Mouse (Mus musculus): ENCODE data around the gene Gm2075.
"Not testable (repeated sequence)": the region's sequence is repeated elsewhere in the genome, so short reads cannot be mapped to it uniquely, and the experiment has no call there.

Gm2075 gene

DNA sequence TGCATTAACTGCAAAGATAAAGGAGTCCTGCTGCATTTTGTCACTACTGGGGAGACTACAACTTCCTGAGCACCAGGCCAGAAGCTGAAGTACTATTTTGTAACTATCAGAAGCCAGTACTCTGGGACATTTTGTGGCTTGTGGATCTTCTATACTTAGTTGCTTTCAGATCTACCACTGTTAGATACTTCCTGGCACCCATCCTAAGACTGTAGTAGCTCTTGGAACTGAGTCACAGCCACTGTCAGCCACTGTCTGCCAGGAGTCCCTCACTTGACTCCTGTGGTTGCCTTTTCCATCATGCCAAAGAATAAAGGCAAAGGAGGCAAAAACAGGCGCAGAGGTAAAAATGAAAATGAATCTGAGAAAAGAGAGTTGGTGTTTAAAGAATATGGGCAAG is at the start of gene Gm2075:
TSS of gene Gm2075 (plus strand) at position 301 of the 400 bp plus-strand sequence.
- in situ Hi-C loops (cut with MboI; ENCODE audit: low pct_unique_long_range_greater_than_20kb in 1 of 2, low sequenced_read_pairs in 2 of 2, unreplicated experiment in 1 of 2): not testable (repeated sequence)

DNA sequence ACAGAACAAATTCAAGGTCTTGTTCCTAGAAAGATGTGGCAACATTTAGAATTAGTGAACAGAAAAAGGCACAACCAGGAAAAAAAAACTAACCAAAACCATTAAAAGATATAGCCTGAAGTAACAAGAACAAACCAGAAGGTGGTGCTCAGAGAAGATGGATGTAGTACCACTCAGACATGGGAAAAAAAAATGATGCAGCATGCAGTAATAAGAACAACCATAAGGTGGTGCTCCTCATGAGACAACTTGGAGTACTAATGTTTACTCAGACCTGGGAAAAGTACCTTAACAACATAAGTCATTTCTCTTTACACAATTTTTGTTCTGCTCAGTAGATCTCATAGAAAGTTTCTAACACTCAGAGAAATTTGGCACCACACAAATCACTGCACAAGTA is 27.6 kb upstream of the Gm2075 start:
- in situ Hi-C loops (cut with MboI; ENCODE audit: low pct_unique_long_range_greater_than_20kb in 1 of 2, low sequenced_read_pairs in 2 of 2, unreplicated experiment in 1 of 2): not testable (repeated sequence)

DNA sequence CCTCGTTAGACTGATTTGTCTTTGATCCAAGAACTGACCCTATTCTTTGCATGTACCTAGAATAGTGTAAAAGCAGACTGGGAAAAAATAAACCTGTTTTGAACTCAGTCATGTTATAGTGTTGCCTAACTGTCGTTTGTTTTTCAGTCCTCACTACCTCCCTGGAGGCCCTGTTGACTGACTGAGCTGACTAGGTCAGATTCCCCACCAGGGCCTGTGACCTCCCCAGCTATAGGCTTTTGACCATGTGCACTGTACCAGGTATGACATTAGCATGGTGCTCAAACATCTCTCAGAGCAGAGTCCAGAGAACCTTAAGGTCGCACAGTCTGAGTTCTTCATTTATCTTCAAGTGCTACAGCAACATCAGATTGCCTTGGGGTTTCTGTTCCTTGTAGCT is 7.5 kb upstream of the Gm2075 start:
- in situ Hi-C loops (cut with MboI; ENCODE audit: low pct_unique_long_range_greater_than_20kb in 1 of 2, low sequenced_read_pairs in 2 of 2, unreplicated experiment in 1 of 2): not testable (repeated sequence)

DNA sequence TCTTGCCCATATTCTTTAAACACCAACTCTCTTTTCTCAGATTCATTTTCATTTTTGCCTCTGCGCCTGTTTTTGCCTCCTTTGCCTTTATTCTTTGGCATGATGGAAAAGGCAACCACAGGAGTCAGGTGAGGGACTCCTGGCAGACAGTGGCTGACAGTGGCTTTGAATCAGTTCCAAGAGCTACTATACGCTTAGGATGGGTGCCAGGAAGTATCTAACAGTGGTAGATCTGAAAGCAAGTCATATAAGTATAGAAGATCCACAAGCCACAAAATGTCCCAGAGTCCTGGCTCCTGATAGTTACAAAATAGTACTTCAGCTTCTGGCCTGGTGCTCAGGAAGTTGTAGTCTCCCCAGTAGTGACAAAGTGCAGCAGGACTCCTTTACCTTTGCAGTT is 7.0 kb downstream of the Gm2075 start, which contains the start of gene Gm6803:
TSS of gene Gm6803 (minus strand) at position 101 of the 400 bp plus-strand sequence.
- in situ Hi-C loops (cut with MboI; ENCODE audit: low pct_unique_long_range_greater_than_20kb in 1 of 2, low sequenced_read_pairs in 2 of 2, unreplicated experiment in 1 of 2): not testable (repeated sequence)

DNA sequence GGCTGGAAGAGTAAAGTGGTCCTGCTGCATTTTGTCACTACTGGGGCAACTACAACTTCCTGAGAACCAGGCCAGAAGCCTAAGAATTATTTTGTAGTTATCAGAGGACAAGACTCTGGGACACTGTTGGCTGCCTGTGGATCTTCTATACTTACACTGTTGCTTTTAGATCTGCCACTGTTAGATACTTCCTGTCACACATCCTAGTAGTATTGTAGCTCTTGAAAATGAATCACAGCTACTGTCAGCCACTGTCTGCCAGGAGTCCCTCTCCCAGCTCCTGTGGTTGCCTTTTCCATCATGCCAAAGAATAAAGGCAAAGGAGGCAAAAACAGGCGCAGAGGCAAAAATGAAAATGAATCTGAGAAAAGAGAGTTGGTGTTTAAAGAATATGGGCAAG is 15.1 kb downstream of the Gm2075 start, which contains the start of gene Gm2056:
TSS of gene Gm2056 (plus strand) at position 301 of the 400 bp plus-strand sequence.
- in situ Hi-C loops (cut with MboI; ENCODE audit: low pct_unique_long_range_greater_than_20kb in 1 of 2, low sequenced_read_pairs in 2 of 2, unreplicated experiment in 1 of 2): not testable (repeated sequence)

DNA sequence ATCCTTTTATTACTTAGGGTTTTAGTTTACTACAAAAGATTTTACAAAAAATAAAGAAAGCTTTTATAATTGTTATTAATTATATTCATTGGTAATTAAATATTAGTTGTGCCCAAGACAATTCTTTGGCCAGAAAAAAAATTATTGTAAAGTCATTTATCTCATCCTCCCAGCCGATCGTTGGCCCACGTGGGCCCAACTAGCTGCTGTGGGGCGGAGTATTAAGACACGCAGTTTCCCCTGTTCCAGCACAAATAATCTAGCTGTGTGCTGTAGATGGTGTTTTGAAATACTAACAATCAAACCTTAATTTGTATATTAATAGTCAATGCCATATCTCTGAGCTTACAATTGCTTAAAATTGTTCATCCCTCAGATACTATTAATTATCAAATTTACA is 20.6 kb downstream of the Gm2075 start:
- in situ Hi-C loops (cut with MboI; ENCODE audit: low pct_unique_long_range_greater_than_20kb in 1 of 2, low sequenced_read_pairs in 2 of 2, unreplicated experiment in 1 of 2): not testable (repeated sequence)

DNA sequence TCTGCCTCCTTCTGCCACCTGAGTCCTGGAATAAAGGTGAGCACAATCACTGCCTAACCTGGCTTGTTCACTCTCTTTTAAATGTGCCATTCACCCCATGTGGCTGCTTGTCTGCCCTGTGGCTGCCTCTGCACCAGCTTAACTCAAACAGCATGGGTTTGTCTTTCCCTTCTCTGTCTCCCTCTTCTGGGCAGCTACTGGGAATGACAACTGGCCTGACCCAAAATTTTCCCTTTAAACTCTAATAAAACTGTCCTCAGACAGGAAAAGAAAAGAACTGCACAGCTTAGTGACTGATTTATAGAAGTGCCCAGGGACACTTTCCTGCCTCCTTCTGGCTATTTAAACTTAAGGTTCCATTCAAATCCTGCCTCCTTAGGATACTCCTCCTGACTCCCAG is 27.4 kb downstream of the Gm2075 start:
- in situ Hi-C loops (cut with MboI; ENCODE audit: low pct_unique_long_range_greater_than_20kb in 1 of 2, low sequenced_read_pairs in 2 of 2, unreplicated experiment in 1 of 2): not testable (repeated sequence)

DNA sequence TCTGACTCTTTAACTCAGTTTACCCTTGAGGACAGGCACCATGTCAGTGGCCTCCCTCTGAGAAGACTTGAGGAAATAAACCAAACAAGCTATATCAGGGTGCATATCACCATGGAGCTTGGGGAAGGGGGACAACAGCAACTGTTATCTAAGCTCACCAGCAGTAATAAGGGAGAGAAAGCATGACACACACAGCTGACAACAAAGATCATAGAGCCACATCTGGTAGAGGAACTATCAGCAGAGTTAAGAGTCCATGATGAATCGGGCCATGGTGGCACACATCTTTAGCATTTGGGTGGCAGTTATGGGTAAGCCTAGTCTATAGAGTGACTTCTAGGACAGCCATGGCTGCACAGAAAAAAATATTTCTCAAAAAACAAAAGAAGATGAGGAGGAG is 28.1 kb downstream of the Gm2075 start:
- in situ Hi-C loops (cut with MboI; ENCODE audit: low pct_unique_long_range_greater_than_20kb in 1 of 2, low sequenced_read_pairs in 2 of 2, unreplicated experiment in 1 of 2): not testable (repeated sequence)

DNA sequence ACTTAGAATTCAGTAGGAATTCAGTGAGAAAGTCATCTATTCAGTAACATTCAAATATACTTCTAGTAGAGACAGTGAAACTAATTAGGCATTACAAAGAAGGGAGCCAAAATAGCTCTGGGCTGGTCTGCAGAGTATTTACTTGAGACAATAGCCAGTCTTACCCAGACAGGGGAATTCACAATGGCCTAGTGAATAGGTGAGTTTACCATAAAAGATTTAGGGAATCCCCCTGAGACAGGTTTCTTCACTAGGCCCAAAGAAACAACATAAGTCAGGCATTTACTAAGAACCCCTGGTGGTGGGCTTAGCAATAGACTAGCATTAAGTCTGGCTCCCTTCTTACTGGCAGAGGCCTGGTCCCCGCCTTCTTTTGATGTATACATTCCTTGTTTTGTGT is 33.6 kb downstream of the Gm2075 start:
- in situ Hi-C loops (cut with MboI; ENCODE audit: low pct_unique_long_range_greater_than_20kb in 1 of 2, low sequenced_read_pairs in 2 of 2, unreplicated experiment in 1 of 2): not testable (repeated sequence)
